Mouse (Mus musculus): ENCODE measurements at regions not wholly inside any gene's neighbourhood (a gene's known extent, or its start where the extent isn't known, plus 50 kb on each side); places are given as distances from the start of the nearest gene placed in this dataset.
A peak's percentile ranks its signal among the peaks of the same experiment; 100 is the strongest.

DNA sequence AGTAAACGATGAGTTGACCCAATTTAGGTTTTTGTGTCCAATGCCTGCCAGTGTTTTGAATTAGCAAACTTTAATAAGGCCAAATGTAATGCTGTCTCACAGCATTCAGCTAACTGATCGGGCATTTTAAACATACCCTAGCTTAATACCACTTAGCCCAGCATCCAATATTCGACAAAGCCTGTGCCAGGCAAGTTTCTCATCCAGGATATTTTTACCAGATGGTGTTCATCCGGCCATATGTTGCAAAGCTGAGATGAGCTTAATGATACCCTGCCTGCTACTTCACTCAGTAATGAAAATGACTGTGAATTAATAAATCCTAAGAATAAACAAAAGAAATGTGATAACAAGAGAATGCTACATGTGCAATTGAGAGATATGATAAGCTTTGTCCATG is 116.8 kb downstream of the Tpm3-rs7 start:
- H3K36me3 ChIP-seq (ENCODE audit: insufficient read depth): no peaks in the 10 kb centered on the region
- H3K4me2 ChIP-seq (ENCODE audit: low read depth): no peak overlapping the region
- 48% methylated on average over 4 of the region's 4 CpGs for WGBS
- no peak overlapping the region for H3K9ac ChIP-seq
- DNase-seq (peak; percentile 52), ATAC-seq (peak; percentile 45; the same call in 1 of the 2 replicates)
- H3K4me3 ChIP-seq (ENCODE audit: low read depth, low read length): no peak overlapping the region
- no peaks in the 10 kb centered on the region for H3K27me3 ChIP-seq (ENCODE audit: insufficient read depth, low read length)
- no peaks in the 10 kb centered on the region for H3K4me1 ChIP-seq (ENCODE audit: insufficient read depth)
- no peak for TF ChIP-seq CTCF (IDR thresholded peaks at IDR 0.05; ENCODE audit: low read depth)
- H3K27ac ChIP-seq (ENCODE audit: low read depth, low read length): no peak overlapping the region
- no peaks in the 10 kb centered on the region for H3K9me3 ChIP-seq (ENCODE audit: low read length)

DNA sequence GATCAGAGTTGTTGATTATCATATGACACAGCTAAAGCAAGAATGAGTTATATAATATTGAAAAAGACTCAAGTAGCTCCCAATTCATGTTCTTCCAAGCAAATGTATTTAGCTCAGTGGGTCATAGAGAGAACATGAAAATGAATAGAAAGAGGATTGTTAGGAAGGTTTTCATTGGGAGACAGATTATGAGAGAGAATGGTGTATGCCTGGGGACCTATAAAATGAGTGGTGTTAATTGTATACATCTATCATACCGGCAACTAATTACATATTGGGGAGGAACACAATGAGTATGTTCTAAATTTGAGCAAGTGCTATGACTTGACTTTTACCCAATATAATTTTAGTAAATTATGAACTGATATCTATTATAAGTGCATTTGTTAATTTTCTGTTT is 127.9 kb downstream of the Tpm3-rs7 start:
- no peak overlapping the region for H3K4me2 ChIP-seq (ENCODE audit: low read depth)

DNA sequence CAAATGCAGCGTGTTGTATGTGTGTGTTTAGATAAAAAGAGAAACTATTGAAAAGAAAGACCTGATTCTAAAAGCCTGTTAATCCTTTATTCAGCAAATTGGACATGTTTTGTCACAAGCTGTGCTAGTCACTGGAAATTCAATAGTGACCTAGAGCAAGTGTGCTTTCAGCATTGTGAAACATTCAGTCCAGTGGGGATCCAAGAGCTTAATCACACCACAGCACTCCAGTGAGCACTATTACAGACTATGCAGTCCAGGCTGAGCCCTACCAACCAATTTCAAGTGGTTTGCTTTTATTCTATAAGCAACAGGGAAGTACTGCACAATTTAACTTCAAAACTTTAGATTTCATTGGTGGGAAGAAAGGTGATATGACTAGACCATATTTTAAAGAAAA is 140.5 kb downstream of the Tpm3-rs7 start:
- WGBS: 13% methylated on average over 1 of the region's 1 CpGs
- Histone ChIP-seq H3K4me3 (ENCODE audit: low read depth, low read length) (no peak overlapping the region), H3K9ac (no peak overlapping the region), H3K9me3 (ENCODE audit: low read length) (no peaks in the 10 kb centered on the region), H3K36me3 (ENCODE audit: insufficient read depth) (no peaks in the 10 kb centered on the region), H3K4me2 (ENCODE audit: low read depth) (no peak overlapping the region), H3K27me3 (ENCODE audit: insufficient read depth, low read length) (no peaks in the 10 kb centered on the region), H3K4me1 (ENCODE audit: insufficient read depth) (no peaks in the 10 kb centered on the region), H3K27ac (ENCODE audit: low read depth, low read length) (no peak overlapping the region)
- no peak for TF ChIP-seq CTCF (IDR thresholded peaks at IDR 0.05; ENCODE audit: low read depth)
- ATAC-seq (no peak), DNase-seq (no peak)

More for the DNA sequence above, 127.9 kb downstream of the Tpm3-rs7 start:
- ATAC-seq (no peak), DNase-seq (no peak)
- Histone ChIP-seq H3K9me3 (ENCODE audit: low read length) (no peaks in the 10 kb centered on the region), H3K4me3 (ENCODE audit: low read depth, low read length) (no peak overlapping the region), H3K27ac (ENCODE audit: low read depth, low read length) (no peak overlapping the region), H3K27me3 (ENCODE audit: insufficient read depth, low read length) (no peaks in the 10 kb centered on the region), H3K9ac (no peak overlapping the region), H3K36me3 (ENCODE audit: insufficient read depth) (no peaks in the 10 kb centered on the region), H3K4me1 (ENCODE audit: insufficient read depth) (no peaks in the 10 kb centered on the region)
- 80% methylated on average over 1 of the region's 1 CpGs for WGBS
- no peak for TF ChIP-seq CTCF (IDR thresholded peaks at IDR 0.05; ENCODE audit: low read depth)

DNA sequence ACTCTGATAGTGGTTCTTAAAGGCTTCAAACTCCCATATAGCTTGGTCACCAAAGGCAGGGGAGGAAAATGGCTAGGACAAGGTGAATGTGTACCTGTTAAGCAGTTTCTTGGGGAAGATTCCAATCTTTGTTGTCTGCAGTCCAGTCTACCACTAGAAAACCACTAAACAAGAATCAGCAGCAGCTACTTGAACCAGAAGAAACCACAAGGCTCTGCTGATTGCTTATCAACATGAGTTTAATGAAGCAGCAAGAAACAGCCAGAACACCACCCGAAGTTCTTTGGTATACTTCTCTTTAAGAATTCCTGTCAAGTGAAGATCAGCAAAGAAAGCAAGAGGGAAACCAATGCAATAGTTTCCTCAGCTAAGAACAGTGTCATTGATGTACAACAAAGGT is 143.1 kb downstream of the Tpm3-rs7 start:
- no peaks in the 10 kb centered on the region for H3K27me3 ChIP-seq (ENCODE audit: insufficient read depth, low read length)
- DNase-seq (no peak), ATAC-seq (no peak)
- no peaks in the 10 kb centered on the region for H3K4me1 ChIP-seq (ENCODE audit: insufficient read depth)
- no peak overlapping the region for H3K4me3 ChIP-seq (ENCODE audit: low read depth, low read length)
- no peak overlapping the region for H3K9ac ChIP-seq
- no peaks in the 10 kb centered on the region for H3K9me3 ChIP-seq (ENCODE audit: low read length)
- WGBS: 72% methylated on average over 1 of the region's 1 CpGs
- H3K27ac ChIP-seq (ENCODE audit: low read depth, low read length): no peak overlapping the region
- no peaks in the 10 kb centered on the region for H3K36me3 ChIP-seq (ENCODE audit: insufficient read depth)
- no peak overlapping the region for H3K4me2 ChIP-seq (ENCODE audit: low read depth)
- TF ChIP-seq CTCF (IDR thresholded peaks at IDR 0.05; ENCODE audit: low read depth): no peak

DNA sequence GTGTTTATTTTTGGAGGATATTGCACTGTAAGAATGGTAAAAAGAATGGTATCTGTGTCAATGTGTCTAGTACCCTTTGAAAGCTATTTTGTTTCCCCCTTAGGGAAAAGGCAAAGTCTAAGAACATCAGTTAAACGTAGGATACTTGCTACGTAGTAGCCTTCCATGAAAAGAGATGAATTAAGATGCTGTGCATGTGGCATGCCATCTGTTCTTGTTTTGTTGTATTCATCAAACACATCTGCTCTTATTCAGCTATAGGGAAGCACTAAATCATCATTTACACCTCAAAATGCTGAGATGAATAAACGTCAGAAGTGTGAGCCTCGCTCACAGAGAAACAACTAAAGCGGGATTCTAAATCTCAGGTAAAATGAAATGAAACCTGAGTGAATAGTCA is 154.7 kb downstream of the Tpm3-rs7 start:
- DNase-seq (peak; percentile 51), ATAC-seq (peak; percentile 62; the same call in 1 of the 2 replicates)
- H3K4me3 ChIP-seq (ENCODE audit: low read depth, low read length): no peak overlapping the region
- H3K4me1 ChIP-seq (ENCODE audit: insufficient read depth): no peaks in the 10 kb centered on the region
- no peaks in the 10 kb centered on the region for H3K9me3 ChIP-seq (ENCODE audit: low read length)
- H3K9ac ChIP-seq: no peak overlapping the region
- TF ChIP-seq CTCF (IDR thresholded peaks at IDR 0.05; ENCODE audit: low read depth): no peak
- H3K4me2 ChIP-seq (ENCODE audit: low read depth): no peak overlapping the region
- H3K27ac ChIP-seq (ENCODE audit: low read depth, low read length): no peak overlapping the region
- no peaks in the 10 kb centered on the region for H3K27me3 ChIP-seq (ENCODE audit: insufficient read depth, low read length)
- H3K36me3 ChIP-seq (ENCODE audit: insufficient read depth): no peaks in the 10 kb centered on the region
- WGBS: 38% methylated on average over 5 of the region's 5 CpGs

DNA sequence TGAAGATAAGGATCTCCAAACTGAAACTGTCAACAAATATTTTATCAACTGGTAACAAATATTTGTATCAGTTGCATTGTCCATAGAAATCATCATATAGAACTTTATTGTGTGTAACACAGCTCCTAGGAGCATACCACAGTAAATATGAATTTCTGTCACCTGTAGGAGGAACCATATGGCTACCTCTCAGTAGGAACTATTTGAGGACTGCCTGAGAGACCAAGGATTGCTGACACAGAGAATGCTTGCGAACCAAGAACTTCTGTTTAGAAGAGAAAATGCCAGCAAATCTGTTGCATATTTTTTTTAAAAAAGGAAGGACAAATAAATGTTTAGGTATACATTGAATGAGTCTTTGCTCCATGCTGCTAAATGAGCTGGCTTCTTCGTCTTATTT is 155.6 kb downstream of the Tpm3-rs7 start:
- TF ChIP-seq CTCF (IDR thresholded peaks at IDR 0.05; ENCODE audit: low read depth): no peak
- no peaks in the 10 kb centered on the region for H3K27me3 ChIP-seq (ENCODE audit: insufficient read depth, low read length)
- DNase-seq (no peak), ATAC-seq (no peak)
- 70% methylated on average over 2 of the region's 2 CpGs for WGBS
- H3K27ac ChIP-seq (ENCODE audit: low read depth, low read length): no peak overlapping the region
- no peak overlapping the region for H3K9ac ChIP-seq
- H3K36me3 ChIP-seq (ENCODE audit: insufficient read depth): no peaks in the 10 kb centered on the region
- H3K4me1 ChIP-seq (ENCODE audit: insufficient read depth): no peaks in the 10 kb centered on the region
- H3K4me3 ChIP-seq (ENCODE audit: low read depth, low read length): no peak overlapping the region
- H3K4me2 ChIP-seq (ENCODE audit: low read depth): no peak overlapping the region
- no peaks in the 10 kb centered on the region for H3K9me3 ChIP-seq (ENCODE audit: low read length)

DNA sequence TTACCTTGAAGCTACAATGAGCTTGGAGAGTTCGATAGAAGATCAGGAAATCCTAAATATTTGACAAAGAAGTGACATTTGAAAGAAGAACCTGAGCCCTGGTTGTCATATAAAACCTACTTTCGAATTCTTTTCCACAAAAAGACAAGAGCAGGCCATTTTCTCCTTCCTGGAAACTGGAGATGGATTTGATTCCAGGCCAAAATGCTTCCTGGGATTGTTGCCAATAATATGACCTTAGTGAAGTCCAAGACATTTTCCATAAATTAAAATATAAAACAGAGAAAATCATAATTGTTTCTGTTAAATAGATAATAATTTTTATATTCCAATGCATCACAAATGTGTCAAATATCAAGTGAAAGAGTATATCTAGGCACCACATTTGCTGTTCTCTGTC is 172.2 kb downstream of the Tpm3-rs7 start:
- Histone ChIP-seq H3K27me3 (ENCODE audit: insufficient read depth, low read length) (no peaks in the 10 kb centered on the region), H3K36me3 (ENCODE audit: insufficient read depth) (no peaks in the 10 kb centered on the region), H3K4me2 (ENCODE audit: low read depth) (no peak overlapping the region), H3K9ac (no peak overlapping the region), H3K4me3 (ENCODE audit: low read depth, low read length) (no peak overlapping the region), H3K4me1 (ENCODE audit: insufficient read depth) (no peaks in the 10 kb centered on the region), H3K27ac (ENCODE audit: low read depth, low read length) (no peak overlapping the region), H3K9me3 (ENCODE audit: low read length) (no peaks in the 10 kb centered on the region)
- ATAC-seq (no peak), DNase-seq (no peak)
- WGBS: 79% methylated on average over 2 of the region's 2 CpGs
- no peak for TF ChIP-seq CTCF (IDR thresholded peaks at IDR 0.05; ENCODE audit: low read depth)

DNA sequence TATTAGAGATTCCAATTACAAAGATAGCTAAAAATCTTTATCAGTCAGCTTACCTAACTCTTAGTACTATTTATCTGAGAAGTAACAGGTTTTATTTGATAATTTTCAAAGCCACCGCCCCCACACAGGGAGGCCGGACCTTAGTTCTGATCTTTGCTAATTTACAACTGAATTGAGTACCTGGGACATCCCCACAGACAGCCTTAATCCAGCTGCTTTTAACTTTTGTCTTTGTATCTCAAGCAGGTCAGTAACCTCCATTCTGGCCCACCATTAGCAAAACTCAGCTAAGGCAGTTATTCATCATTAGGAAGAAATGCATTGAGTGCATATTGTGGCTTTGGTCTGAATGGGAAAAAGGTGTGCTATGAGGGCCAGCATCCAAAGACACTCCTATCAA is 189.4 kb downstream of the Tpm3-rs7 start:
- Histone ChIP-seq H3K27me3 (ENCODE audit: insufficient read depth, low read length) (no peaks in the 10 kb centered on the region), H3K27ac (ENCODE audit: low read depth, low read length) (no peak overlapping the region), H3K4me3 (ENCODE audit: low read depth, low read length) (no peak overlapping the region), H3K4me2 (ENCODE audit: low read depth) (no peak overlapping the region), H3K9ac (no peak overlapping the region), H3K9me3 (ENCODE audit: low read length) (no peaks in the 10 kb centered on the region), H3K4me1 (ENCODE audit: insufficient read depth) (no peaks in the 10 kb centered on the region), H3K36me3 (ENCODE audit: insufficient read depth) (no peaks in the 10 kb centered on the region)
- WGBS: 88% methylated on average over 2 of the region's 2 CpGs
- ATAC-seq: no peak
- no peak for DNase-seq
- no peak for TF ChIP-seq CTCF (IDR thresholded peaks at IDR 0.05; ENCODE audit: low read depth)
